Mouse (Mus musculus) hindbrain, embryonic 11.5 days (tissue): ENCODE results near the gene Lef1. TPM values are rescaled to one million over a fixed set of nuclear protein-coding genes. Genes with fewer than 3 reads are reported as not detected.

Experiments
- ATAC-seq: fragments of 200-750 bp; cut with Nextera tagmentation; 2 replicates; pipeline ENCODE4 v1.8.0; 2017; ENCODE audit warnings: mild to moderate bottlenecking, moderate TSS enrichment, moderate library complexity; ENCODE audit not compliant: low FRiP score
- DNase-seq: peaks from one replicate; pipeline ENCODE4 v3.0.0-alpha.2; 2015; ENCODE audit warnings: low spot score
- H3K27ac ChIP-seq: fragments of 300-500 bp; sonication (generic); 2 replicates; pipeline ENCODE4 v1.5.1; 2014; ENCODE audit warnings: mild to moderate bottlenecking, low read depth, low read length
- H3K27me3 ChIP-seq: fragments of 300-500 bp; sonication (generic); 2 replicates; pipeline ENCODE4 v1.6.1; 2014; ENCODE audit warnings: mild to moderate bottlenecking, low read length, moderate library complexity, mixed read lengths; ENCODE audit not compliant: control insufficient read depth, insufficient read depth
- H3K36me3 ChIP-seq: fragments of 300-500 bp; sonication (generic); 2 replicates; pipeline ENCODE4 v1.6.1; 2014; ENCODE audit warnings: mild to moderate bottlenecking, low read length, moderate library complexity, mixed read lengths; ENCODE audit not compliant: control insufficient read depth, insufficient read depth
- H3K4me1 ChIP-seq: fragments of 300-500 bp; sonication (generic); replicated peaks from 2 replicates; pipeline ENCODE4 v1.6.1; 2014; ENCODE audit warnings: low read length, mixed read lengths; ENCODE audit not compliant: control insufficient read depth, insufficient read depth
- H3K4me2 ChIP-seq: fragments of 300-500 bp; sonication (generic); replicated peaks from 2 replicates; pipeline ENCODE4 v1.6.1; 2014; ENCODE audit warnings: mild to moderate bottlenecking, low read depth, low read length
- H3K4me3 ChIP-seq: fragments of 300-500 bp; sonication (generic); 2 replicates; pipeline ENCODE4 v1.5.1; 2014; ENCODE audit warnings: low read depth, low read length
- H3K9ac ChIP-seq: fragments of 300-500 bp; sonication (generic); 2 replicates; pipeline ENCODE4 v1.6.1; 2014; ENCODE audit warnings: low read depth, low read length
- H3K9me3 ChIP-seq: fragments of 300-500 bp; sonication (generic); 2 replicates; pipeline ENCODE4 v1.6.1; 2016; ENCODE audit warnings: low read length; ENCODE audit not compliant: control insufficient read depth
- WGBS: fragments of 180-500 bp; shearing (Covaris S2); extraction: QIAGEN DNeasy Blood & Tissue Kit; methylation state at CpG from one replicate; pipeline ENCODE4 v1.1.7; 2014; 5-methylcytosine and 5-hydroxymethylcytosine counted together
- polyA plus RNA-seq: library from polyadenylated mRNA; unstranded; fragments of >200 nt; fragmentation: Nextera tagmentation; extraction: Ambion mirVana; gene quantifications from 2 replicates; pipeline ENCODE4 v1.2.1, GENCODE M21; 2014

Lef1 gene
- polyA plus RNA-seq, 1 experiment from 2014 or later: 24.6 TPM

DNA sequence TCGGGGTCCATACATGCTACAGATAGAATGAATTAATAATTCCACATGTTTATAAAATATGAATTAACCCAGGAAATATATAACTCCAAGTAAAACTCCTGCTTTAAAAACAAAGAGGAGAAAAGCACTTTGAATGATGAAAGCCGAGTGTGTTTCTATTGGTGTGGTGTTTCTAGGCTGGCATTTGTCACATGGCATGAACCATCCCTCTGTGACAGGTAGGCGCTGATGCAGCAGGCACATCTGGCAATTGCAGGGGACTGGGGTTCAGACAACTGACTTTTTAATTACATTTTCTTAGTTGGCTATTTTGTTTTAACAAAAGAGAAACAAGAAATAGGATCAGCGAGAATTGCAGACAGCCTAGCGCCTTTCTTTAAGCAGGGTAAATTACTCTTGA lies 31.6 kb upstream of the Lef1 start:
- no peaks in the 10 kb centered on the region for H3K27me3 ChIP-seq
- H3K27ac ChIP-seq: no peak overlapping the region
- H3K4me2 ChIP-seq: no peak overlapping the region
- no peaks in the 10 kb centered on the region for H3K4me1 ChIP-seq
- WGBS: 87% methylated on average over 5 of the region's 5 CpGs
- DNase-seq (no peak), ATAC-seq (no peak)
- no peak overlapping the region for H3K4me3 ChIP-seq
- no peak overlapping the region for H3K9ac ChIP-seq
- H3K9me3 ChIP-seq: no peaks in the 10 kb centered on the region
- H3K36me3 ChIP-seq: no peaks in the 10 kb centered on the region

DNA sequence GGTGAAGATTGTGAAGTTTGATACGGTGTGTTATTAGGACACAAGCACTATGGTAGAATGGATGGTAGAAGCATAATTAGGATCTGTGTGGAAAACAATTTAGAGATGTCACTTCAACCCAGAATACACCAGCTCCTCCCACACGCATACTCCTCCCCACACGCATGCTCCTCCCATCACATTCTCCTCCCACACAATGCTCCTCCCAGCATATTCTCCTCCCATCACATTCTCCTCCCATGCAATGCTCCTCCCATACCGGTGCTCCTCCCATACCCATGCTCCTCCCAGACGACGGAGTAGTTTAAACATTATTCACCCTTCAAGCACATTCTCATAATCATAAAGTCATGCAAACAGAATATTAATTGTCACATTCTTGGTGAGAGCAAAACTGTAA lies 26.5 kb upstream of the Lef1 start:
- 53% methylated on average over 6 of the region's 6 CpGs for WGBS
- peak; percentile 21; the same call in 1 of the 2 replicates for ATAC-seq

DNA sequence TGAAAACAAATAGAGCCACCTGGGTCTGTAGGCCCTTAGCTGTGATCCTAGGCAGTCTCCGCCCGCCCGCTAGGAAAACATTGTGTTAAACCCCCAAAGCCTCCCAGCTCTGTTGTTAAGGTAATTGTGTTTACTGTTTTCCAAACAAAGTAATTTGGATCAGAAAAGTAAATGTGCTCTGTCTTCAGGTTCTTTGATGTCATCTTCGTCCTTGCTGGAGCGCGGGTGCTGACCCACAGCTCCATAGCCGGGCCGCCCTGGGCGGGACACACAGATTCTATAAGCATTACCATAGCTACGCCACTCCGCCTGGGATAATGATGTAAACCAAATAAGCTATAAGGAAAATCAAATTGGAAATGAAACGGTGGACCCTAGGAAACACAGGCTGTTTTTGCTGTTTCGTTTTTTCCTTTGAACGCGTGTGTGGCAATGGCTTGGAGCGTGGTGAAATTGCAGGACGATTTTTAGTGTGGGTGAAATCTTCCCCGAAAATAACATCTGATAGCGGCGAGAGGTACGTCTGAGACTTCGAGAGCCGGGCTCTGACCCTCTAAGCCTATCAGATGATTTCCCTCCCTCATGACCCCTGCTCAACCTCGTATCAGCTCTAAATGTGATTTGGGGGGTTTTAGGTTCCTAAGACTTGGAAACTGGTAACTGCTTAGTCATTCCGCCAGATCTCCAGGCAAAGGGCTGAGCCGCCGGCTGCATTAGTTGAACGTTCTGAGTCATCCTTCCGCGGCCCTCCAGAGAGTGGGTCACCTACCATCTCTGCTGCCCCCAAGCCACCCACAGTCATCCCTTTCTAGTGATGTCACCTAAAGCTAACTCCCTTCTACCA lies 25.3 kb upstream of the Lef1 start:
- ATAC-seq: peak; percentile 69; the same call in 1 of the 2 replicates
- H3K27ac ChIP-seq: no peak overlapping the region
- peak; percentile 59 for DNase-seq

More for the DNA sequence above, 26.5 kb upstream of the Lef1 start:
- H3K27ac ChIP-seq: no peak overlapping the region
- H3K36me3 ChIP-seq: no peaks in the 10 kb centered on the region
- H3K9ac ChIP-seq: no peak overlapping the region
- H3K9me3 ChIP-seq: no peaks in the 10 kb centered on the region
- no peak overlapping the region for H3K4me3 ChIP-seq
- no peak overlapping the region for H3K4me2 ChIP-seq
- DNase-seq: no peak
- no peaks in the 10 kb centered on the region for H3K27me3 ChIP-seq
- H3K4me1 ChIP-seq: 0 out of 2 replicates have a peak, but pooled peaks cover 2% of the 10 kb centered on the region

DNA sequence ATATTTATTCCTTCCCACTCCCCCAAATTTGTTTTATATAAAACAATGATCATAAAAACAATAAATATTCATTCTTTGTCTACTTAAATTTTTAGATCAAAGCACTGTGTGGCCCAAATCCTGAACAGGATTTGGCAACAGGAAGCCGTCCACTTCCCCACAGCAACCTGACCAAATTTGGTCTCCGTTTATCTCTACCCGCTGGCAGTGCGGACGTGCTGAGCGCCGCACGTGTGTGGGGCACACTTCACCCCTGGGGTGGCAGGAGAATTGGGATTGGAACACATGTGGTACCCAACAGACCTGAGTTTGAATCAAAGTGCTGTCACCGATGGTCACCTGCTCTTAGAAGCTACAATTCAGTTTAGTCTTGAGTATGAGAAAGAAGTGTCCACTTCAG lies 24.3 kb upstream of the Lef1 start:
- H3K4me3 ChIP-seq: no peak overlapping the region
- H3K9me3 ChIP-seq: no peaks in the 10 kb centered on the region
- H3K4me2 ChIP-seq: no peak overlapping the region
- H3K9ac ChIP-seq: no peak overlapping the region
- H3K27ac ChIP-seq: no peak overlapping the region
- H3K4me1 ChIP-seq: 0 out of 2 replicates have a peak, but pooled peaks cover 2% of the 10 kb centered on the region
- no peaks in the 10 kb centered on the region for H3K36me3 ChIP-seq
- ATAC-seq (no peak; the same call in 1 of the 2 replicates), DNase-seq (no peak)
- H3K27me3 ChIP-seq: no peaks in the 10 kb centered on the region
- WGBS: 64% methylated on average over 9 of the region's 9 CpGs

More for the DNA sequence above, 25.3 kb upstream of the Lef1 start:
- 0 out of 2 replicates have a peak, but pooled peaks cover 2% of the 10 kb centered on the region for H3K4me1 ChIP-seq
- H3K4me3 ChIP-seq: peak overlapping the region; percentile 27
- WGBS: 2% methylated on average over 30 of the region's 30 CpGs
- H3K4me2 ChIP-seq: peak overlapping the region; percentile 38
- H3K36me3 ChIP-seq: no peaks in the 10 kb centered on the region
- no peaks in the 10 kb centered on the region for H3K27me3 ChIP-seq
- H3K9me3 ChIP-seq: no peaks in the 10 kb centered on the region
- H3K9ac ChIP-seq: no peak overlapping the region; the same call in 1 of the 2 replicates

DNA sequence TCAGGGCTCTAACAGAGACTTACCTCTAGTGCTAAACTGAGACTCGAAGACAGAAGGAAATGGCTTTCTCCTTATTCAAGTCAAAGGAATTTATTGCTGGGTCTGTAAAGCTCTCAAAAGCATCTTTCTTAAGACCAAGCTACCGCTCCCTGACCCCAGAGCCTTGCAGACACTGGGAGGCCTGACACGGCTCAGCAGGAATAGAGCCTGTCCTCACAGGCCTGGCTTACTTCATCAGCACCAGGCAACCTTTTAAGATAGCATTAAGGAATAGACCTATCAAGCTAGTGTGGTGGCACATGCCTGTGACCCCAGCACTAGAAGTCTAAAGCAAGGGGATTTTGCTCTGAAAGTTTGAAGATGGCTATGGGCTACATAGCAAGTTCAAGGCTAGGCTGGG lies 20.6 kb upstream of the Lef1 start:
- Histone ChIP-seq H3K27ac (no peak overlapping the region), H3K36me3 (no peaks in the 10 kb centered on the region), H3K4me1 (no peaks in the 10 kb centered on the region), H3K9ac (no peak overlapping the region), H3K4me3 (no peak overlapping the region), H3K9me3 (no peaks in the 10 kb centered on the region), H3K4me2 (no peak overlapping the region), H3K27me3 (no peaks in the 10 kb centered on the region)
- ATAC-seq (no peak), DNase-seq (no peak)
- WGBS: 45% methylated on average over 3 of the region's 3 CpGs

DNA sequence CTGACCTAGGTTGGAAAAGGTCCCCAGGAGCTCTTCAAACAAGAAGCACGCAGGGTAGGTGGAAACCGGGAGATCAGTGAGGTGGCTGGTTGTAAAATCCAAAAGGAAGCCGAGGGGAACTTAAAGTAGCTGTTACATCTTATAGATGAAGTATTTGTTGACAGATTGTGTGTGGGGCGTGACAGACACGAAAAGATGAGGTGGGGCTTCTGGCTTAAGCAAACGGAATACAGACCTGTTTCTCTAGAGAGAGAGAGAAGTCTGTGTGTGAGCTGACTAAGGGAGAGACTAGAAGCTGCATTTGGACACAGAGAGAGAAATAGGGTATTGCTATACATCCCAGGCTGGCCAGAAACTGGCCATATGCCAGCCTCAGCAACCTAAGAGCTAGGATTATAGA lies 18.2 kb upstream of the Lef1 start:
- no peak overlapping the region for H3K9ac ChIP-seq
- no peak for ATAC-seq

DNA sequence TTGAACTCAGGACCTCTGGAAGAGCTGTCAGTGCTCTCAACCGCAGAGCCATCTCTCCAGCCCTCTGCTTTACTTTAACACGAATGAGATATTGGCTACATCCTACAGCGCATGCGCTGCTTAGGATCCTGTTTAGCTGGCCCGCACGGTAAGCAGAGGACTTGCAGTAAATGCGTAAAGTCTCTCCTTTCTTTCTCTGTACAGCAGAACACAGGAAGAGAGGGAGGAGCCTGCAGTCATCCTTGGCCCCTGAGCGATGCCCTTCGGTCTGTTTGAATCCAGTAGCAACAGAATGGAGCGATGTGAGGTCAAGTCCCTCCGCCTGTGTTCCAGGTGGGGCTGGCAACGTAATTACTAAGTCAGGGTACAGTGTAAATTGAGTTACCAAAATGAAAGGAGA lies 16.5 kb upstream of the Lef1 start:
- Histone ChIP-seq H3K4me3 (no peak overlapping the region), H3K4me2 (no peak overlapping the region), H3K27me3 (no peaks in the 10 kb centered on the region), H3K36me3 (no peaks in the 10 kb centered on the region), H3K4me1 (no peaks in the 10 kb centered on the region), H3K9ac (no peak overlapping the region), H3K27ac (no peak overlapping the region), H3K9me3 (no peaks in the 10 kb centered on the region)
- ATAC-seq (no peak), DNase-seq (no peak)
- WGBS: 79% methylated on average over 12 of the region's 12 CpGs

More for the DNA sequence above, 18.2 kb upstream of the Lef1 start:
- Histone ChIP-seq H3K4me2 (no peak overlapping the region), H3K27me3 (no peaks in the 10 kb centered on the region), H3K27ac (no peak overlapping the region), H3K36me3 (no peaks in the 10 kb centered on the region), H3K9me3 (no peaks in the 10 kb centered on the region), H3K4me3 (no peak overlapping the region), H3K4me1 (no peaks in the 10 kb centered on the region)
- DNase-seq: no peak
- 73% methylated on average over 6 of the region's 6 CpGs for WGBS

DNA sequence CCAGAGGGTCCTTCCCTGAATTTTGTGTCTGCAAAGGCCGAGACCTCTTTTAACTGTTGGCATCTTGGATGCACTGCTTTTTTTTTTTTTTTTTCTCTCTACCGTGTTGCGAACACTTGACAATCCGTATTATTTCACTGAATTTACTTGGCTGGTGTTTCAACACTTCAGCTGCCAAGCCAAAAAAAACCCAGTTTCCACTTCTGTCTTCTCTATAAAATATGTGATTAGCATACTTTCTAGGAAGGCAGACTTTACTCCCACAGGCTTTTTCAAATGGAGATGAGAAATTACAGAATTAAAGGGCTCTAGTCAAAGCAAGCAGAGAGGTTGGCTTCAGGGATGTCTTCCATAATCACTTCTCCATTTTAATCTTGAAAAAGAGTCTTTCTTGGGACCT lies 14.2 kb upstream of the Lef1 start:
- Histone ChIP-seq H3K36me3 (no peaks in the 10 kb centered on the region), H3K9ac (no peak overlapping the region), H3K27ac (no peak overlapping the region), H3K4me1 (no peaks in the 10 kb centered on the region), H3K9me3 (no peaks in the 10 kb centered on the region), H3K4me2 (no peak overlapping the region), H3K27me3 (no peaks in the 10 kb centered on the region), H3K4me3 (no peak overlapping the region)
- DNase-seq (no peak), ATAC-seq (no peak)
- WGBS: 93% methylated on average over 4 of the region's 4 CpGs

DNA sequence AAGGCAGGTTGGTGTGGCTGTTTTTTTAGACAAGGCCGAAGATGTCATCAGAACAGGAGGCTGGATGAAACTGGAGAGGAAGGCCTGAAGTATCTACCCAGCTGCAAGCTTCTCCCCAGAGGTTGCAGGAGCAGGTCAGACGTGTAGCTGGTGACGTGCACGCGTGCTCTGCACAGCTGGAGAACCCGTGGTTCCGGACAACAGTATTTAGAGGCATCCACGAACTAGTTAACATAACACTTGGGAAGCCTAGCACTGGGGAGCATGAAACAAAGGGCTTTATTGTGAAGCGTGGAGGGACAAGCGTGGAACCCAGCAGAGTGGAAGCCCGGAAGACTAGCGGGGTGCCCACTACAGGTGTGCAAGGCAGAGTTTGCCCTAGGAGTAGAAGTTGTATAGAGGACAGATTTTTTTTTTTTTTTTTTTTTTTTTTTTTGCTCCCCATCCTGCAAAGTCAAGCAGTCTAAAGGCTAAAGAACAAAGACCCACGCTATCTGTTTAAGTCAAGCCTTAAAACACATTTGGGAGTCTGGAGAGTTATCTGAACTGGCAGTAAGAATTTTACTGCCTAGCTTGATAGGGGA lies 8.0 kb upstream of the Lef1 start:
- Histone ChIP-seq H3K4me2 (no peak overlapping the region), H3K9me3 (no peaks in the 10 kb centered on the region), H3K27me3 (peaks cover 26% of the 10 kb centered on the region), H3K36me3 (no peaks in the 10 kb centered on the region), H3K9ac (no peak overlapping the region), H3K27ac (no peak overlapping the region), H3K4me1 (peaks cover 8% of the 10 kb centered on the region), H3K4me3 (no peak overlapping the region)
- no peak for ATAC-seq
- 10% methylated on average over 13 of the region's 13 CpGs for WGBS
- no peak for DNase-seq
